Mouse (Mus musculus) adrenal gland, postnatal 14 days (tissue): ENCODE measurements around the gene Ndufab1. TPM values are rescaled to one million over a fixed set of nuclear protein-coding genes. Genes with fewer than 3 reads are reported as not detected.

Experiments
- DNase-seq: peaks from one replicate; pipeline ENCODE4 v3.0.0; 2021; ENCODE audit warnings: mixed read lengths
- long read RNA-seq, 2 experiments: library from polyadenylated mRNA; stranded (forward); transcript quantifications; one replicate each; pipeline ENCODE4 v2.0.0; 2021
- total RNA-seq: library from RNA; stranded (reverse); gene quantifications from 2 replicates; pipeline ENCODE4 v1.2.3, GENCODE M21; 2021

Ndufab1 gene
- total RNA-seq, result 908 and 937 TPM in 2 replicates
- long read RNA-seq, experiment 1, transcript Ndufab1-201 (5 exons, 3,479 nt), result minor isoform, 26 of 529 reads
- long read RNA-seq, experiment 1, transcript Ndufab1-203 (5 exons, 1,416 nt), result major isoform, 458 of 529 reads
- long read RNA-seq, experiment 1, partial matches to known transcripts, result 2 of 529 reads
- long read RNA-seq, experiment 1, other reads (novel, unspliced or antisense), result 36 of 529 reads
- long read RNA-seq, experiment 2, transcript Ndufab1-203 (5 exons, 1,416 nt), result major isoform, 588 of 679 reads
- long read RNA-seq, experiment 2, transcript Ndufab1-201 (5 exons, 3,479 nt), result minor isoform, 37 of 679 reads
- long read RNA-seq, experiment 2, transcript Ndufab1-205 (3 exons, 397 nt), result minor isoform, 8 of 679 reads
- long read RNA-seq, experiment 2, partial matches to known transcripts, result 5 of 679 reads
- long read RNA-seq, experiment 2, other reads (novel, unspliced or antisense), result 38 of 679 reads

GRCm38 (mm10) chr7:122101747-122102244 is at the start of gene Ndufab1:
Gene Ndufab1 (minus strand): TSS chr7:122101886.
- peak; percentile 92 for DNase-seq

DNA sequence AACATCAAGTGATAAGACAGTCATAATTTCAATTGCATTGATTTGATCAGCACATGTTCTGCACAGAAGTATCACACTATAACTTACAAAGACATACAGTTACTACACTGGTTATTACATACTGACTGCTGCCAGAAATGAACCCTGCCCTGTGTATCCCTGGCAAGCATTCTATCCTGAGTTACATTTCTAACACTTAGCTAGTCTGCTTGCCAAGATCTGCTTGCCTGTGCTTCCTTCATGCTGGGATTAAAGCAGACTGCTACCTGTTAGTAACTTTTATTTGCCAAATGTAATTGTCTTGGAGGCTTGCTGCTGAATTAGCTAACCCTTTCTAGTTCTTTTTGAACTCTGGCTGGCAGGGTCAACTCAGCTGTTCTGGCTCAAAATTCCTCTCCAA is 39.3 kb upstream of the Ndufab1 start:
- no peak for DNase-seq

DNA sequence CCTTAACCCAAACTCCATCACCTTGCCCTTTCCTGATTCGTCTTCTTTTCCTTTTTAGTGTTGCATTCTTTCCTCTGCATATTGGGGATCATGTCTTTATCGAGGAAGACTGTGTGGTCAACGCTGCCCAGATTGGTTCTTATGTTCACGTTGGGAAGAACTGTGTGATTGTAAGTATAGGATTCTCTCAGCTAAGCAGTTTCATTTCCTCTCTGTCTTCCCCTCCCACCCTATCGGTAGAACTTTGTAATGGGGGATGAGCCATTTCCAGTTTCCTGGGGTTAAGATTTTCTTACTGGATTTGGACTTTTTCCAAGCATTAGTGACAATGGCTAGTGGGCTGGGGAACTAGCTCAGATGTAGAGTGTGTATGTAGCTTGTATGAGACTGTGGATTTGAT is 36.5 kb upstream of the Ndufab1 start:
- DNase-seq, result no peak

DNA sequence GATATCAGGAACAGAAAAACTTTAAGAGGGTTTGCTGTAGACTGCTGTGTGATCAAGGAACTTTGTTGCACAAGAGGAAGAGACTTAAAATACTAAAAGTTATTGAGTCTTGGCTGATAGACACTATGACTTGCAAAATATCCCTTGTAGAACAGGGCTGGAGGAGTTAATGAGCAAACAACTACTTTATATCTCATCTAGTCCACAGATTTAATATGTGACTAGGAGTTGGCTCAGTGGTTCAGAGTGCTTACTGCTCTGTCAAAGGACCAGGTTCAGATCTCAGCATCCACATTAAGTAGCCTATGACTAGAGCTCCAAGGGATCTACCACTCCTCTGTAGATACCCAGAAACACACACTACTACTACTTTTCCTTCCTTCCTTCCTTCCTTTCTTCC is 35.4 kb upstream of the Ndufab1 start:
- no peak for DNase-seq

- peak; percentile 40 for DNase-seq
These were observed 33.4 kb upstream of the Ndufab1 start for GRCm38 (mm10) chr7:122135070-122135469.

GRCm38 (mm10) chr7:122133338-122133625 is 31.6 kb upstream of the Ndufab1 start:
- no peak for DNase-seq

- DNase-seq, result peak; percentile 99
These were observed 31.0 kb upstream of the Ndufab1 start, which contains the start of the genes Palb2 and Dctn5 for GRCm38 (mm10) chr7:122132497-122133337. Gene Palb2 (minus strand): TSS chr7:122132985. Gene Dctn5 (plus strand): TSS chr7:122133041.

DNA sequence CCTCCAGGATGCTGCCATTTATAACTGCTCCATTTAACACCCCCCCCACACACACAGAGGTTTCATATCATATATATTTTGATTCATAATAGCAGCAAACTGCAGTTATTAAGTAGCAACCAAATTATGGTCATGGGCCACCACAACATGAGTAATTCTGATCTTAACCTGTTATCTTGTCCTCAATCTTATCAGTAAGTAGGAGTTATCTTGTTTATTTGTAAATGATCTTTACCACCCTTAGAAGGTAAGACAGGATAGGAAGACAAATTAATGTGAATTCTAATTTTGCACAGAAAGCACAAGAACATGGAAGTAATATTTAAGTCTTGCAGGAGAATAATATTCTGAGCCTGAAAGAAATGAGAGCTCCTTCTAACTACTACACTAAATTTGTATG is 30.1 kb upstream of the Ndufab1 start:
- no peak for DNase-seq

DNA sequence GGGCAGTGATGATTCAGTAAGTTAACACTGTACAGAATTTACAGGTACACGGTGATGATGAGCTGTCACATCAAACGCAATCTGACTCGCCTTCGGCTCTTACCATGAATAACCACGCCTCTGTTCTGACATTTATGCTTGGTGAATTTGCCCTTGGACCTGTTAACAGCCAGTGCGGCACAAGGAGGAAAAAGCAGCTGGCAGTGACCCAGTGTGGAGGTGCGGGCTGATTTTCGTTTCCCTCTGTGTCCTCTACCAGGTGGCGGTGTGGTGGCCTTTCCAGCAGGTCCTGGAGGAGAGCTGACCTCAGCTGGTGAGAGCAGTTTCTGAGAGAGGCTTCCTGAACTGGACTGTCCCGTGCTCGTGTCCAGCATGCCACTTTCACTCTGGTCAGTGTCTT is 25.3 kb upstream of the Ndufab1 start:
- peak; percentile 13 for DNase-seq

DNA sequence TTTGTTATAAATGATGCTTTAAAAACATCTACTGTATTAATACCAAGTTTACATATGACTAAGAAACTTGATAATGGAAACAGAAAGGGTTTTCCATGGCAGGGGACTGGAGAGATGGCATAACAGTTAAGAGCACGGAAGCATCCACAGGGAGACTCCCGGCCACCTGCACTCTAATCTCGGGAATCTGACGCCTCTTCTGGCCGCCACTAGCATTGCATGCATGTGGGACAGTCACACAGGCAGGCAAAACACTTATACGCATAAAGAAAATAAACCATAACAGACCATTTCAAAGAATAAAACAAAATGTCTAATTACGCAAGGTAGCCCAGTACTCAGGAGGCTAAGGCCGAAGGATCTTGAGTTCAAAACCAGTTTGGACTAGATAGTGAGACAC is 23.9 kb upstream of the Ndufab1 start:
- DNase-seq, result no peak

GRCm38 (mm10) chr7:122123518-122123917 is 21.8 kb upstream of the Ndufab1 start:
- no peak for DNase-seq

DNA sequence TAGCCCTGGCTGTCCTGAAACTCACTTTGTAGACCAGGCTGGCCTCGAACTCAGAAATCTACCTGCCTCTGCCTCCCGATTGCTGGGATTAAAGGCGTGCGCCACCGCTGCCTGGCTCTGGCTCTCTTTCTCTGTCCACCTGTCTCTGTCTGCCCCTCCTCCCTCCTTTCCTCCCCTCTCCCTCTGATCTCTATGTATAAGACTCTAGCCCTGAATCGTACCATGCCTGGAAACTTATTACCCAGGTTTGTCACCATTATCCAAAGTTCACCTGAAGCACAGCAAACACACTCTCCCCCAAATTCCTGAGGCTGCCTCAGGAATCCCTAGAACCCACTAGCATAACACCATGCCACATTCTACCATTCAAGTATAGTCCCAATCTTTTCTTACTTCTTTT is 6.5 kb upstream of the Ndufab1 start:
- no peak for DNase-seq

- DNase-seq, result peak; percentile 23
These were observed 506 bp downstream of the Ndufab1 start for GRCm38 (mm10) chr7:122101014-122101746.

DNA sequence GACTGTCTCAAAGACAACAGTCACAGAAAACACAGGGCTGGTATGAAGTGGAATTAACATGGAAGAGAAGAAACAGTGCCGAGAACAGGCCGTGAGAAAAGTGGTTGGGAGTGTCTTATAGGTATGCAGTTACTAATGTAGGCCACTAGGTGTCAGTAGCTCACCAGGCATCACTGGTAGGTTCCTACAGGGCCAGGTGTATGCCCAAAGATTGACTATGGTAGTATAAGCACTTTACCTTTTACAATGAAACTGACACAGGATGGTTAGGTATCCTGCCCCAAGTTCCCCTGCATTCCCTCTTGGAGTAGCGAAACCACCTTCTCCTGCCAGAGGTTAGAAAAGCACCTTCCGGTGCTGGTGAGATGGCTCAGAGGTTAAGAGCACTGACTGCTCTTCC is 2.5 kb downstream of the Ndufab1 start:
- DNase-seq, result peak; percentile 48

GRCm38 (mm10) chr7:122098009-122098408 is 3.7 kb downstream of the Ndufab1 start:
- no peak for DNase-seq

DNA sequence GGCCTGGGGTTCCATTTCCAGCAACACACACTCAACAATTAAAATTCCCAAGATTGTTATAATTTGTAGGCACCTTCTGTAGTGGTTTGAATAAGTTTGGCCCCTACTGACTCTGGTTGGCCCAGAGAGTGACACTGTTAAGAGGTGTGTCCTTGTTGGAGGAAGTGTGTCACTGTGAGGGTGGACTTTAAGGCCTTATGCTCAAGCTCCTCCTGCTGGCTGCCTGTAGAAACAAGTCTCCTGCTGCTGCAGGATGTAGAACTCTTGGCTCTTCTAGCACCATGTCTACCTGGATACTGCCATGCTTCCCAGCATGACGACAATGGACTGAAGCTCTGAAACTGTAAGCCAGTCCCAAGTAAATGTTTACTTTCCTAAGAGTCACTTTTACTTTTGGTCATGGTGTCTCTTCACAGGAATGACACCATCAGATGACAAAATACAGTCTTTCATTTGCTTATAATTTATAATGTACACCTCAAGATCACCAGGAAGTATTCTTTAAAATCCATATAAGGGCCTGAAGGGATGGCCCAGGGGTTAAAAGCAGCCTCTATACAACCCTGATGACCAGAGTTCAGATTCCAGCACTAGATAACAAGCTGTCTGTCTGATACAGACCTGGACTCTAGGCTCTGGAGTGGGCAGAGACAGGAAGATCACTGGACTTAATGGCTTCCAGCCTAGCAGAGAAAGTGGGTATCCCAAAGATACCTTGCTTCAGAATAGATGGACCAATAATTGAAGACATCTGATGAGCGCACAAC is 6.9 kb downstream of the Ndufab1 start:
- DNase-seq, result no peak

GRCm38 (mm10) chr7:122087195-122087982 is 14.3 kb downstream of the Ndufab1 start:
- DNase-seq, result no peak

GRCm38 (mm10) chr7:122081071-122081470 is 20.6 kb downstream of the Ndufab1 start:
- DNase-seq, result no peak

- DNase-seq, result no peak
These were observed 21.7 kb downstream of the Ndufab1 start for GRCm38 (mm10) chr7:122079798-122080554.

DNA sequence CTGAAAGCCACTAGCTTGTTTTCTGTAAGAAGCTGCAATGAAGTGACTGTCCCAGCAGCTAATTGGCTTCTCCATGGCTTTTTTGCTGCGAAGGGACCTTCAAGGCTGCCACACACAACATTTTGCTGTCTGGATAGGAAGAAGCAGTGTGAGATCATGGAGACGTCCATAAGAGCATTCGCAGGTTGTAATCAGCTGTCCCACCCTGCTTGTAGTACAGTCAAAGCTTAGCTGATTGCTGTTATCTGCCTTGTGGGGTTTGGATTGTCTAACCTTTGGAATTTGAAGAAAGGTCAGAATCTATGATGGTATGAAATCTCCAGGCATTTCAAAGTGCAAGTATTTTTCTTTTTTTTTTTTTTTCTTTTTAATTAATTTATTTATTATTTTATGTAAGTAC is 27.3 kb downstream of the Ndufab1 start:
- no peak for DNase-seq
